Mouse (Mus musculus): ENCODE measurements around the gene Hddc3. TPM values are rescaled to one million over a fixed set of nuclear protein-coding genes. Genes with fewer than 3 reads are reported as not detected.

Gene Hddc3
- total and polyA plus RNA-seq, 3 experiments, result 2.6 to 12.6 (median 5.5) TPM

DNA sequence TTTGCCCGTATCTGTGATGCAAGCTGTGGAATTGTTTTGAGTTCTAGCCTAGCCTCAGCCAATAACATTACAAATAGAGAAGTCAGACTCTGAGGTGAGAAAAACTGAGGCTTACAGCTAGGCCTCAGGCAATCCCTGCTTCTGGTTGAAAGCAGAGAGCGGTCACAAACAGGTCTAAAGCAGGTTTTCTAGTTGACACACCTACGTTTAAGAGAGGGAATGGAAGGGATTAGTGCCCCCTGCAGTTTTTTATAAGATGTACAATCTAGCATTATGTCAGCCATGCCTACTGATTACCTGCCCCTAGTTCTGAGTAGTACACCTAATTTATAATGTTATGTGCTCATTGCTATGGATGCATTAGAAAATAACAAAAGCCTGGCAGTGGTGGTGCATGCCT, 35.1 kb upstream of the Hddc3 start:
- no peak overlapping the region for H3K4me2 ChIP-seq (ENCODE audit: insufficient read depth, low read depth, poor library complexity, severe bottlenecking)
- in situ Hi-C loops (cut with MboI; ENCODE audit: low pct_ligation_motif_present, low pct_unique_long_range_greater_than_20kb, low sequenced_read_pairs) (no loop called here), dilution Hi-C loops (cut with MboI; ENCODE audit: extremely low pct_ligation_motif_present, extremely low pct_unique_long_range_greater_than_20kb, low sequenced_read_pairs) (no loop called here)
- H3K36me3 ChIP-seq (replicated peaks in 1 of 2; ENCODE audit: control insufficient read depth in 1 of 2, insufficient read depth in 1 of 2, low read length in 1 of 2), result peaks cover 84 to 96% of the 10 kb centered on the region in 2 experiments
- no peaks in the 10 kb centered on the region for H3K4me1 ChIP-seq (ENCODE audit: control insufficient read depth in 1 of 2, insufficient read depth in 2 of 2)
- no peaks in the 10 kb centered on the region for H3K9me3 ChIP-seq (replicated peaks; ENCODE audit: low read length)
- no peak overlapping the region for H3K9ac ChIP-seq (ENCODE audit: insufficient read depth, low read depth)
- no peak overlapping the region for H3K27ac ChIP-seq (ENCODE audit: insufficient read depth, low read depth)
- H3K4me3 ChIP-seq (replicated peaks in 1 of 3; ENCODE audit: low read depth in 2 of 3, low read length in 2 of 3, poor library complexity in 1 of 3), result no peak overlapping the region
- no peaks in the 10 kb centered on the region for H3K27me3 ChIP-seq (replicated peaks)
- no peak for DNase-seq (ENCODE audit: extremely low read depth)
- TF ChIP-seq MXI1 (IDR thresholded peaks at IDR 0.05; ENCODE audit: low read depth, low read length) (no peak), TCF12 (IDR thresholded peaks at IDR 0.05; ENCODE audit: low read depth, low read length) (no peak), USF2 (conservative IDR thresholded peaks at IDR 0.05; ENCODE audit: low read depth, low read length) (no peak), USF1 (IDR thresholded peaks at IDR 0.05; ENCODE audit: low read depth, low read length) (no peak), CTCF (conservative IDR thresholded peaks at IDR 0.05 in 1 of 2, IDR thresholded peaks at IDR 0.05 in 1 of 2; ENCODE audit: low read depth in 2 of 2, low read length in 2 of 2) (peak in 1 of 2 experiments; percentile 7; a peak in 1 of 4 replicates)
- peaks cover 7% of the 10 kb centered on the region; the same call in 1 of the 2 replicates for H3K79me2 ChIP-seq (replicated peaks; ENCODE audit: control insufficient read depth, extremely low read depth, insufficient read depth, poor library complexity, severe bottlenecking)

DNA sequence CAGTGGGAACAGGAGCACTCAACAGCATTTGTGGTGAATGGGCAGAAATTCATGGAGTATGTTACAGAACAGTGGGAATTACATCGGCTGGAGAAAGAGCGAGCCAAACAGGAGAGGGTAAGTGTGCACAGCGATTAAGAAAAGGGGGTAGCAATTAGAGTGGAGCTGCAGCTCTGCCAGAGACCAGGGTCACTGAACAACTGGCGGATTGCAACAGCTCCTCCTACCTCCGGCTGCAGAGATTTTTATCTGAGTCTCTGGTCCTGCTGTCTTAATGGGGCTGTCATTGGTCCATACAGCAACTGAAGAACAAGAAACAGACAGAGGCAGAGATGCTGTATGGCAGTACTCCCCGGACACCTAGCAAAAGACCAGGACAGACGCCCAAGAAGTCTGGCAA, 32.1 kb upstream of the Hddc3 start:
- Histone ChIP-seq H3K4me2 (ENCODE audit: insufficient read depth, low read depth, poor library complexity, severe bottlenecking) (no peak overlapping the region), H3K9me3 (replicated peaks; ENCODE audit: low read length) (no peaks in the 10 kb centered on the region), H3K9ac (ENCODE audit: insufficient read depth, low read depth) (no peak overlapping the region), H3K36me3 (replicated peaks in 1 of 2; ENCODE audit: control insufficient read depth in 1 of 2, insufficient read depth in 1 of 2, low read length in 1 of 2) (peaks cover 85 to 94% of the 10 kb centered on the region in 2 experiments), H3K27me3 (replicated peaks) (no peaks in the 10 kb centered on the region), H3K27ac (ENCODE audit: insufficient read depth, low read depth) (no peak overlapping the region), H3K4me1 (ENCODE audit: control insufficient read depth in 1 of 2, insufficient read depth in 2 of 2) (no peaks in the 10 kb centered on the region), H3K4me3 (replicated peaks in 1 of 3; ENCODE audit: low read depth in 2 of 3, low read length in 2 of 3, poor library complexity in 1 of 3) (no peak overlapping the region), H3K79me2 (replicated peaks; ENCODE audit: control insufficient read depth, extremely low read depth, insufficient read depth, poor library complexity, severe bottlenecking) (no peaks in the 10 kb centered on the region)
- no peak for DNase-seq (ENCODE audit: extremely low read depth)
- TF ChIP-seq CHD1 (IDR thresholded peaks at IDR 0.05; ENCODE audit: low read depth, low read length), result no peak
- TF ChIP-seq TBP (conservative IDR thresholded peaks at IDR 0.05; ENCODE audit: low read depth, low read length), result no peak
- TF ChIP-seq UBTF (IDR thresholded peaks at IDR 0.05; ENCODE audit: low read depth, low read length), result no peak
- TF ChIP-seq SMC3 (IDR thresholded peaks at IDR 0.05; ENCODE audit: low read depth, low read length), result no peak
- TF ChIP-seq BHLHE40 (IDR thresholded peaks at IDR 0.05; ENCODE audit: low read depth, low read length), result no peak
- dilution Hi-C loops (cut with MboI; ENCODE audit: extremely low pct_ligation_motif_present, extremely low pct_unique_long_range_greater_than_20kb, low sequenced_read_pairs), result no loop called here
- in situ Hi-C loops (cut with MboI; ENCODE audit: low pct_ligation_motif_present, low pct_unique_long_range_greater_than_20kb, low sequenced_read_pairs), result no loop called here

DNA sequence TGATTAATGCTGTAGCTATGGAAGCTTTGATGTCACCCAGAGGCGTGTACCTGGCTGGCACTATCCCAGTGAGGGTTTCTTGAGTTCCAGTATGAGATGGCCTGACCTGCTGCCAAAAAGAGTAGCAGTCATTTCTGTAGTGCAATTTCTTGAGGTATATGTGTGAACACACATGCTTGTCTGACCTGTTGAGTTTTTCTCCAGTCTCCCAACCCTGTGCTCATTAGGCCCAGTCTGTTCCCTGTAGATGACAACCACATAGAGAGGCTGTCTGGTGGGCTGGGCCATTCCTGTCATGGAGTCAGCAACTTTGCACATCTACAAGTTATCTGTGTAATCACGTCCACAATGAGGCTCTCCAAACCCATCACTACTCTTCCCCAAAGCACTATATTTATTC, 27.2 kb upstream of the Hddc3 start:
- no peaks in the 10 kb centered on the region for H3K4me1 ChIP-seq (ENCODE audit: control insufficient read depth in 1 of 2, insufficient read depth in 2 of 2)
- H3K9ac ChIP-seq (ENCODE audit: insufficient read depth, low read depth), result no peak overlapping the region
- no peak overlapping the region for H3K4me3 ChIP-seq (replicated peaks in 1 of 3; ENCODE audit: low read depth in 2 of 3, low read length in 2 of 3, poor library complexity in 1 of 3)
- H3K79me2 ChIP-seq (replicated peaks; ENCODE audit: control insufficient read depth, extremely low read depth, insufficient read depth, poor library complexity, severe bottlenecking), result peaks cover 1% of the 10 kb centered on the region
- peaks cover 75 to 91% of the 10 kb centered on the region in 2 experiments for H3K36me3 ChIP-seq (replicated peaks in 1 of 2; ENCODE audit: control insufficient read depth in 1 of 2, insufficient read depth in 1 of 2, low read length in 1 of 2)
- no peaks in the 10 kb centered on the region for H3K9me3 ChIP-seq (replicated peaks; ENCODE audit: low read length)
- H3K27ac ChIP-seq (ENCODE audit: insufficient read depth, low read depth), result no peak overlapping the region
- dilution Hi-C loops (cut with MboI; ENCODE audit: extremely low pct_ligation_motif_present, extremely low pct_unique_long_range_greater_than_20kb, low sequenced_read_pairs), result no loop called here
- in situ Hi-C loops (cut with MboI; ENCODE audit: low pct_ligation_motif_present, low pct_unique_long_range_greater_than_20kb, low sequenced_read_pairs), result no loop called here
- TF ChIP-seq EP300 (IDR thresholded peaks at IDR 0.05; ENCODE audit: low read length), result no peak
- TF ChIP-seq MAZ (IDR thresholded peaks at IDR 0.05; ENCODE audit: low read depth, low read length), result no peak
- no peak for TF ChIP-seq SIN3A (IDR thresholded peaks at IDR 0.05; ENCODE audit: low read length)
- peak; percentile 33 for TF ChIP-seq ZMIZ1 (IDR thresholded peaks at IDR 0.05; ENCODE audit: low read depth, low read length)
- 0 out of 2 replicates have a peak, but pooled peaks have one; percentile 51 for TF ChIP-seq POLR2AphosphoS2 (IDR thresholded peaks at IDR 0.05; ENCODE audit: low read depth, low read length)
- no peak for DNase-seq (ENCODE audit: extremely low read depth)
- no peaks in the 10 kb centered on the region for H3K27me3 ChIP-seq (replicated peaks)
- H3K4me2 ChIP-seq (ENCODE audit: insufficient read depth, low read depth, poor library complexity, severe bottlenecking), result no peak overlapping the region
